Mouse (Mus musculus): ENCODE results near the gene Eef2k. TPM values are rescaled to one million over a fixed set of nuclear protein-coding genes. Genes with fewer than 3 reads are reported as not detected.
"Not testable (repeated sequence)": the region's sequence is repeated elsewhere in the genome, so short reads cannot be mapped to it uniquely, and the experiment has no call there.

The Eef2k gene
- polyA plus RNA-seq, 3 experiments from 2014 or later, result 0.73 to 2.7 (median 2.2) TPM

- ATAC-seq, result no peak
Measured at GRCm38 (mm10) chr7:120881451-120881850, 38.8 kb downstream of the Eef2k start.

DNA sequence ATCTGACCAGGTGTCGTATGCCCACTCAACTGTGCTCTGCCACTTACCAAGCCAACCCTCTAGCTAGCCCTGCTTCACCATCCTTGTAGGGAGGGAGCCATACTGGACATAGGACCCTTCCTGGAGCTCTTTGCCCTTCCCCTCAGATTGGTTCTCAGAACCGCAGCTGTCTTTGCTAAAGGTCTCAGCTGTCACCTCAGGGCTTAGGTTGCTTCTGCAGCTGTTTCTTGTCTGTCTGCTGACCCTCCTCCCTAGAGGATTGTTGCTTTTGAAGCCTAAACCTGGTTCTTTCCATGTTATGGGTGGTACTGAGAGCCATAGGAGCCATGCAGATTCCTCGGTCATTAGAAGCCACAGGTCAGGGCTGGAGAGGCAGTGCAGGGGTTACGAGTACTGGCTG lies 40.0 kb downstream of the Eef2k start:
- ATAC-seq, result no peak

- ATAC-seq, result no peak
Measured at GRCm38 (mm10) chr7:120883523-120884290, 41.1 kb downstream of the Eef2k start.

DNA sequence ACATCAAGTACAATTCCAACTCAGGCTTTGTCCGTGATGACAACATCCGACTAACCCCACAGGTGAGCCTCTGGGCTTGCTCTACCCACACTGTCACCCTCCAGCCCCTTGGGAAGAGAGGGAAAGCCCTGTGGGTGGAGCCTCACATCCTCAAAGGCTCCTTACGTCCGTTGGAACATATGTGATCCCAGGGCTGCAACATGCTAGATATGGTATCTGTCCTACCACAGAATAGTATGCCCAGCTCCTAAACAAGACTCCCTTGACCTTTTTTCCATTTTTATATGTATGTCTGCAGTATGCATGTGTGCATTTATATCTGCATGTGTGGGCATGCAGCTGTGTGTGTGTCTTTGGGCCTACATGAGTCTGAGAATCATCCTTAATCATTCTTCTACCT lies 42.1 kb downstream of the Eef2k start:
- no peak for ATAC-seq

DNA sequence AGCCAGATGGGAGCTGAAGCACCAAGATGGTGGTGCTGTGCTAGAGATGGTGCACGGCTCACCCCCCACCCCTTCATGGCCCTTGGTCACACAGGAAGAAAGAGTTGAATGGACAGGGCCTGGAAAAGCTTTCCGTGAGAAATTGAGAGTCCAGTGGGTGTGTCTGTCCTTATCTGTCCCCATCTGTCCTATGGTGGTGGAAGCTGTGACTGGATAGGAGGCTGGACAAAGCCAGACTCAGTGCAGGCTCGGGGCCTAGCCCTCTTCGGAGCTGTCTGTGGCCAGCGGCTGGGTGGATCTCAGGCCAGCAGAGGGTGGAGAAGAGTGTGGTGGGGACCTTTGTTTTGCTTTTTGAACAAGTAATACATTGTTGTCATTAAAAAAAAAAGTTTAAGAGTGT lies 50.5 kb downstream of the Eef2k start:
- no peak for ATAC-seq

- no peak for ATAC-seq
Measured at GRCm38 (mm10) chr7:120897054-120897453, 54.4 kb downstream of the Eef2k start.

- no peak for ATAC-seq
Measured at GRCm38 (mm10) chr7:120897711-120898335, 55.2 kb downstream of the Eef2k start.

GRCm38 (mm10) chr7:120900191-120900590 lies 57.6 kb downstream of the Eef2k start:
- no peak for ATAC-seq

GRCm38 (mm10) chr7:120901701-120902100 lies 59.1 kb downstream of the Eef2k start:
- ATAC-seq, result no peak

DNA sequence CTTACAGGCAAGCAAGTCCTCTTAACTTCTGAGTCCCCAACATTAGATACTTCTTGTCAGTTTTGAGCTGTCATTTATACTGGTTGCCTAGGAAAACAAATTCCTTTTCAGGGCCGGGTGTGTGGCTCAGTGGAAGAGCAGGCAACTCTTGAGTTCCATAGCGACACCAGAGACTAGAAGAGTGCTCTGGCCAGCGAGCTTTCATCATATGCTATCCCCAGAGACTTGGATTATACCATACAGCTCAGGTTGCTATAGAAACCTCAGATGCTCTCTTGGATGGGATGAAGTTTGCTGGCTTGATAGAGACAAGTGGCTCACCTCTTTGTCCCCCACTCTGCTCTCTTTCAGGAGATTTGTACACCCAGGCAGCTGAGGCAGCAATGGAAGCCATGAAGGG lies 60.3 kb downstream of the Eef2k start:
- ATAC-seq, result no peak

DNA sequence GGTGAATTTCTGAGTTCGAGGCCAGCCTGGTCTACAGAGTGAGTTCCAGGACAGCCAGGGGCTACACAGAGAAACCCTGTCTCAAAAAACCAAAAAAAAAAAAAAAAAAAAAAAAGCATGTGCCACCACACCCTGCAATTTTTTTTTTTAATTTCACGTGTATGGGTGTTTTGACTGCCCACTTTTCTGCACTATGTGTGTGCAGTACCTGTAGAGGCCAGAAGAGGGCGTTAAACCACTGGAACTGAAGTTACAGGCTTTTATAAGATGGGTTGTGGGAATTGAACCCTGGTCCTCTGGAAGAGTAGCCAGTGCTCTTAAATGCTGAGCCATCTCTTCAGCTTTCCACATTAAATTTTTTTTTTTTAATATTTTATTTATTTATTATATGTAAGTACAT lies 67.5 kb downstream of the Eef2k start:
- ATAC-seq, result not testable (repeated sequence)

DNA sequence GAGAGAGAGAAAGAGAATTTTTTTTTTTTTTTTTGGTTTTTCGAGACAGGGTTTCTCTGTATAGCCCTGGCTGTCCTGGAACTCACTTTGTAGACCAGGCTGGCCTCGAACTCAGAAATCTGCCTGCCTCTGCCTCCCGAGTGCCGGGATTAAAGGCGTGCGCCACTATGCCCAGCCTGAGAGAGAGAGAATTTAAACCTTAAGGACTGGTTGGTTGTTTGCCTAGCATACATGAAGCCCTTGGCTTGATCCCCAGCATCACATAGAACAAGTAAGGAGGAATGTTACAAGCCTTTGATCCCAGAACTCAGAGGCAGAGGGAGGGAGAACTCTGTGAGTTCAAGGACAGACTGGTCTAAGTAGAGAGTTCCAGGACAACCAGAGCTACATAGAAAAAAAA lies 68.6 kb downstream of the Eef2k start:
- ATAC-seq, result not testable (repeated sequence)

- ATAC-seq, result no peak
Measured at GRCm38 (mm10) chr7:120913332-120913731, 70.7 kb downstream of the Eef2k start.

DNA sequence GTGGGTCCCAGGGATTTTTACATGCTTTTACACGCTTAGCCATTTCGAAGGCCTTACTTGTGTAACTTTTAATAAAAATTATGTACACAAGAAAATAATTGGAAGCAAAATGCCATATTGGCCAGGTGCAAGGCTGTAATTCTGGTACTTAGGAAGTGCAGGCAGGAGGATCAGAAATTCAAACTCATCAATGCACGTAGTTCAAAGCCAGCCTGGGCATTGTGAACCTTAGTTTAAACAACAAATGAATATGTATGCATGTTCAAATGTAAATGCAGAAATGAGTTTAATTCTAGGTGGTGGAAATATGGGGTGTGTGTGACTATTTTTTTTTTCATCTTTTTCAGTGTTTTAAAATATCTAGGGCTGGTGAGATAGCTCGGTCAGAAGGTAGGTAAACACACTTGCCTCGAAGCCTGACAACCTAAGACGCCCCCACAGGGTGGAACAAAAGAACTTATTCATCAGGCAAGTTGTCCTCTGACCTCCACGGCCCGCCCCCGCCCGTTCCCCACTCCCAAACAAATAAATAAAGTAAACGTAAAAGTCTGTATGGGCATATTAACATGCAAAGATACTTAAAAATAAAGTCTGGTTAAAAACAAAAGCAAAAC lies 73.7 kb downstream of the Eef2k start:
- ATAC-seq, result no peak

GRCm38 (mm10) chr7:120917279-120917591 lies 74.6 kb downstream of the Eef2k start:
- ATAC-seq, result no peak

- peak; percentile 79 for ATAC-seq
Measured at GRCm38 (mm10) chr7:120917592-120918461, 75.2 kb downstream of the Eef2k start, which contains the start of gene Polr3e. Gene Polr3e, plus strand, starts transcription at chr7:120917744.

GRCm38 (mm10) chr7:120918526-120918962 lies 75.9 kb downstream of the Eef2k start:
- ATAC-seq, result peak; percentile 83

- ATAC-seq, result no peak
Measured at GRCm38 (mm10) chr7:120933110-120933509, 90.5 kb downstream of the Eef2k start.

DNA sequence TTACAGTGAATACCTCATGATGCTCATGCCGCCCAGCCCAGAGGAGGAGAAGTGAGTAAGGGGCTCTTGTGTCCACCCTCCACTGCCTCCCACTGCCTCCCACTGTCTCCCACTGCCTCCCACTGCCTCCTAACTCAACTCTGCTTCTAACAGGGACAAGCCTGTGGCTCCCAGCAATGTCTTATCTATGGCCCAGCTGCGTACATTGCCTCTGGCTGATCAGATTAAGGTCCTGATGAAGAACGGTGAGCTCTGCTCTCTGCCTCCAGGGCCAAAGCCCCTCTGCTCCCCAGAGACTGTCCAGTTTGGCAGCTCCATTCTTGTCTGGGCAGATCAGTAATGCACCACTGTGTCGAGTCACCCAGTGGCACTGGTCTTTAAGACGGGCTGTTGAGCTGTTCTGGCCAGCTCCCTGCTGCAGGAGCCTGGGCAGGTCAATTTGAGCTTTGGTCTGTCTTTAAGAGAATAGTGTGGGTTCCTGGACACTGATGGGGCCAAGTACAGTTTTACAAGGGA lies 91.1 kb downstream of the Eef2k start:
- no peak for ATAC-seq

DNA sequence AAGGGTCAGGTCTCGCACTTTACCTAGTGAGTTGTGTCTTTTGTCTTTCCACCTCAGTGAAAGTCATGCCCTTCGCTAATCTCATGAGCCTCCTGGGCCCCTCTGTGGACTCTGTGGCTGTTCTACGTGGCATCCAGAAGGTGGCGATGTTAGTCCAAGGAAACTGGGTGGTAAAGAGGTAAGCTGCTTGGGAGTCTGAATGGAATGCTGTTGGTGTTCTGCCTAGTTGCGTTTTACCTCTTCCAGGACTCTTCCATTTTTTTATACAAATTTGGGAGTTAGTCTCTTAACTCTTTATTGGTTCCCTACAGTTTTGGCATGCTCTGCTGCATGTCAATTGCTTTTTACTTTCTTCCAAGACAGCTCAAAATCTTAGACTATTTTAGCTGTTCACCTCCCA lies 92.1 kb downstream of the Eef2k start:
- peak; percentile 82 for ATAC-seq

GRCm38 (mm10) chr7:120936522-120936921 lies 93.9 kb downstream of the Eef2k start:
- no peak for ATAC-seq

- ATAC-seq, result no peak
Measured at GRCm38 (mm10) chr7:120938206-120938605, 95.6 kb downstream of the Eef2k start.

DNA sequence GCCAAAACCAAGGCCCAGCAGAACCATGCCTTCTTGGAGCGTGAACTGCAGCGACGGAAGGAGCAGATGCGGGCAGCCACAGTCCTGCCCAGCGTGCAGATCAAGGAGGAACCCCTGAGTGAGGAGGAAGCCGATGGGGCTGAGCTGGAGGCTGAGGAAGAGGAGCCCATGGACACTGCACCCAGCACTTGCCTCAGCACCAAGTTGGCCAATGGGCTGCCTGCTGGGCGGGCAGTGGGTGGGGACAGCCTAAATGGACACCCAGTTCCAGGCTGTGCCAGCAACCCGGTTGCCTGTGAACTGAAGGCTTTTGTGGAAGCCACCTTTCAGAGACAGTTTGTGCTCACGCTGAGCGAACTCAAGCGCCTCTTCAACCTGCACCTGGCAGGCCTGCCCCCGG lies 97.7 kb downstream of the Eef2k start:
- ATAC-seq, result no peak
